Comparison of ENCODE assay signal across 20 mouse cellular contexts in genomic region chr16:40878301-40878700, GRCm38 (mm10).
A peak's percentile ranks its signal among the peaks of the same experiment; 100 is the strongest.
DNase-seq lines count a peak whose midpoint lies in the region; ATAC-seq and TF ChIP-seq lines count a peak whose summit lies in the region.
"Had no signal": no experiment of that assay in that cellular context is flagged by ENCODE, and none has a peak within 500 bp of the region (broad histone marks: within the 10 kb centered on the region; RNA-seq: fewer than 3 reads in every experiment).

No protein-coding gene starts in this region.

- WGBS in embryonic facial prominence, embryonic 14.5 days, result 67% methylated on average over 4 of the region's 4 CpGs
- WGBS in embryonic facial prominence, embryonic 10.5 days, result 90% methylated on average over 4 of the region's 4 CpGs
- WGBS in kidney, postnatal 0 days, result 82% methylated on average over 4 of the region's 4 CpGs

- H3K4me3 ChIP-seq in embryonic facial prominence, embryonic 14.5 days (ENCODE audit: low read depth, low read length), result no peak overlapping the region
- no peak overlapping the region for H3K4me3 ChIP-seq in embryonic facial prominence, embryonic 10.5 days
- no peak overlapping the region for H3K4me3 ChIP-seq in kidney, postnatal 0 days (replicated peaks; ENCODE audit: low read depth, low read length)
- H3K4me3 ChIP-seq: embryonic facial prominence, embryonic 12.5 days; heart, embryonic 10.5 days; midbrain, embryonic 13.5 days had no signal

- no peak for TF ChIP-seq CTCF in kidney, postnatal 0 days (IDR thresholded peaks at IDR 0.05; ENCODE audit: low read depth)

- no peak overlapping the region for H3K27ac ChIP-seq in embryonic facial prominence, embryonic 14.5 days (replicated peaks; ENCODE audit: low read depth, low read length)
- no peak overlapping the region for H3K27ac ChIP-seq in embryonic facial prominence, embryonic 10.5 days (replicated peaks)
- no peak overlapping the region for H3K27ac ChIP-seq in kidney, postnatal 0 days
- H3K27ac ChIP-seq: embryonic facial prominence, embryonic 12.5 days; heart, embryonic 10.5 days; midbrain, embryonic 13.5 days; stomach, postnatal 0 days had no signal

- intact Hi-C loops in left cerebral cortex, postnatal 25 days (cut with DNase I), result no loop called here

- H3K9me3 ChIP-seq in embryonic facial prominence, embryonic 14.5 days (ENCODE audit: control insufficient read depth, low read length), result 0 out of 2 replicates have a peak, but pooled peaks cover 3% of the 10 kb centered on the region
- no peaks in the 10 kb centered on the region for H3K9me3 ChIP-seq in embryonic facial prominence, embryonic 10.5 days
- no peaks in the 10 kb centered on the region for H3K9me3 ChIP-seq in kidney, postnatal 0 days (replicated peaks; ENCODE audit: low read length)
- H3K9me3 ChIP-seq: embryonic facial prominence, embryonic 12.5 days; heart, embryonic 10.5 days; midbrain, embryonic 13.5 days had no signal

- ATAC-seq in embryonic facial prominence, embryonic 14.5 days (ENCODE audit: low read depth), result no peak
- ATAC-seq in kidney, postnatal 0 days (replicated peaks; ENCODE audit: low FRiP score, low read depth), result no peak
- ATAC-seq: midbrain, embryonic 13.5 days had no signal

- no peaks in the 10 kb centered on the region for H3K4me1 ChIP-seq in embryonic facial prominence, embryonic 14.5 days (ENCODE audit: control insufficient read depth, insufficient read depth, low read length)
- H3K4me1 ChIP-seq in embryonic facial prominence, embryonic 10.5 days, result no peaks in the 10 kb centered on the region
- H3K4me1 ChIP-seq in kidney, postnatal 0 days (replicated peaks; ENCODE audit: insufficient read depth, low read length), result no peaks in the 10 kb centered on the region
- H3K4me1 ChIP-seq: embryonic facial prominence, embryonic 12.5 days; heart, embryonic 10.5 days; midbrain, embryonic 13.5 days had no signal

- no peaks in the 10 kb centered on the region for H3K27me3 ChIP-seq in embryonic facial prominence, embryonic 14.5 days (replicated peaks; ENCODE audit: control insufficient read depth, insufficient read depth, low read length)
- H3K27me3 ChIP-seq in embryonic facial prominence, embryonic 10.5 days (replicated peaks; ENCODE audit: low read depth, poor library complexity, severe bottlenecking), result no peaks in the 10 kb centered on the region
- H3K27me3 ChIP-seq in kidney, postnatal 0 days (ENCODE audit: insufficient read depth, low read length), result no peaks in the 10 kb centered on the region
- H3K27me3 ChIP-seq: CH12.LX; embryonic facial prominence, embryonic 12.5 days; midbrain, embryonic 13.5 days had no signal

- H3K4me2 ChIP-seq in embryonic facial prominence, embryonic 14.5 days (ENCODE audit: low read depth, low read length), result no peak overlapping the region
- H3K4me2 ChIP-seq in kidney, postnatal 0 days (ENCODE audit: low read length), result no peak overlapping the region
- H3K4me2 ChIP-seq: embryonic facial prominence, embryonic 12.5 days; midbrain, embryonic 13.5 days had no signal

- DNase-seq in embryonic facial prominence, embryonic 14.5 days (ENCODE audit: low spot score), result peak; percentile 24
- DNase-seq in embryonic facial prominence, embryonic 10.5 days (ENCODE audit: low spot score), result no peak
- DNase-seq in kidney, postnatal 0 days (ENCODE audit: low spot score), result peak; percentile 16
- no peak for DNase-seq in kidney, postnatal 36 days
- DNase-seq in retina, postnatal 7 days (ENCODE audit: low read depth, low spot score), result peak; percentile 5
- no peak for DNase-seq in retina, postnatal 1 day
- DNase-seq in left cerebral cortex, postnatal 25 days (ENCODE audit: low spot score in 2 of 2), result peak; percentile 43 to 44
- DNase-seq in thymus, postnatal 10 days (ENCODE audit: low spot score in 2 of 2), result no peak
- DNase-seq: adrenal gland, postnatal 25 days; gastrocnemius, postnatal 25 days; heart, postnatal 14 days; kidney, adult 2 months; liver; lung, adult 18-20 months; thymus, postnatal 4 days had no signal

- no peak overlapping the region for H3K9ac ChIP-seq in embryonic facial prominence, embryonic 14.5 days (ENCODE audit: low read depth, low read length)
- no peak overlapping the region for H3K9ac ChIP-seq in kidney, postnatal 0 days (ENCODE audit: low read depth, low read length)
- H3K9ac ChIP-seq: embryonic facial prominence, embryonic 12.5 days; midbrain, embryonic 13.5 days had no signal

- H3K36me3 ChIP-seq in embryonic facial prominence, embryonic 14.5 days (ENCODE audit: control insufficient read depth, insufficient read depth, low read length), result no peaks in the 10 kb centered on the region
- H3K36me3 ChIP-seq in embryonic facial prominence, embryonic 10.5 days (replicated peaks), result no peaks in the 10 kb centered on the region
- no peaks in the 10 kb centered on the region for H3K36me3 ChIP-seq in kidney, postnatal 0 days (ENCODE audit: insufficient read depth, low read length)
- H3K36me3 ChIP-seq: embryonic facial prominence, embryonic 12.5 days; heart, embryonic 10.5 days; midbrain, embryonic 13.5 days had no signal

Comparison
In these comparisons a context has a peak if more than half of its experiments do, and no peak if none do; other contexts are left out.
1. DNase-seq: peak in embryonic facial prominence, embryonic 14.5 days (single experiment), kidney, postnatal 0 days (single experiment), retina, postnatal 7 days (single experiment) and left cerebral cortex, postnatal 25 days (2 of 2); none in embryonic facial prominence, embryonic 10.5 days (single experiment), kidney, postnatal 36 days (0 of 2), retina, postnatal 1 day (single experiment) and thymus, postnatal 10 days (0 of 2).